Mouse (Mus musculus): Measurements from ENCODE around the gene Scaf11.
"Not testable (repeated sequence)": the region's sequence is repeated elsewhere in the genome, so short reads cannot be mapped to it uniquely, and the experiment has no call there.

Gene Scaf11

DNA sequence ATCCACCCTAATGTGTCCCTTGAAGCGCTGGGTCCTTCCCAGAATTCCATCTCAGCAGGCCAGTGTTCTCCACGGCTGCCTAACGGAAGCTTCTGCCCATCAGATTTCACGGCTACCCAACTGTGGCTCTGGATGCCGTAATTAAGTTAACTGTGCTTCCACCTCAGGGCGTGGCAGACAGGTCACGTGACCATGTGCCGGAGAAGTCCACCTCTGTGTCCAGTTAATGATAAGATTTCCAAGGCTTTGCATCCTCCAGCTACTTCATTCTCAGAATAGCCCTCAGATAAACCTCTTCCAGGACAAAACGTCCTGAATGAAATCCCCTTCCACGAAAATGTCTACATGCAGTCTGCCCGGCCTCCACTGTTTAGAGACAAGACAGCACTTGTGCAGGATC lies 4.4 kb upstream of the Scaf11 start:
- peak; percentile 60 for DNase-seq (ENCODE audit: low spot score)

DNA sequence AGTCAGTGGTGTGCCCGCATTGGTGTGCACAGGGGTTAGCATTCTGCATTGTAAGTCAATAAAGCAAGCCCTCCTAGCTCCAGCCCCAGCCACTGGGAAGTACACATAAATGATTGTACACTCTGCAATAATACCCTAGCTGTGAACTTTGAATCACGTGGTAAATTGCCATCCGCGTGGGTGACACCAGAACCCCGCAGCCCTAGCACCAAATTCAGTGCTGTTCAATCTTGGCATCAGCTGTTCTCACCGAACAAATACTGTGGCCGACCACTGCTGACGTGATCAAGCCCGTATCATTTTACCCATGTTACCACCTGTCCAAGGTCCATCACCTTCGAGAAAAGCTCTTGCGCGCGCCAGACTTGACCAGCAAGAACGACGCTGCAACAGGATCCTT lies 3.2 kb upstream of the Scaf11 start:
- DNase-seq (ENCODE audit: low spot score) = peak; percentile 36

DNA sequence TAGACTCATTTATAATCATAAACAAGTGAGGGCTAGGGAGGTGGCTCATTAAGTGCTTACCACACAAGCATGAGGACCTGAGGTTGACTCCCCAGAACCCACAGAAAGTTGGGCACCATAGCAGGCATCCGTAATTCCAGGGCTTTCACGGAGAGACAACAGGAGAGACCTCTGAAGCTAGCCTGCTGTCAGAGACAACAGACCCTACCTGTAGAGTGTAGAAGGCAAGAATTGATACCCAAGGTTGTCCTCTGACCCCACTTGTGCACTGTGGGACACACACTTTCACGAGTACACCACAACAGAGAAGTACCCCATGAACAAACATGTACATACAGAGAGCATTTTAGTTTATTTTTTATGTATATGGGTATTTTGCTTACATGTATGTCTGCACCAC lies 2.0 kb upstream of the Scaf11 start:
- no peak for DNase-seq (ENCODE audit: low spot score)

DNA sequence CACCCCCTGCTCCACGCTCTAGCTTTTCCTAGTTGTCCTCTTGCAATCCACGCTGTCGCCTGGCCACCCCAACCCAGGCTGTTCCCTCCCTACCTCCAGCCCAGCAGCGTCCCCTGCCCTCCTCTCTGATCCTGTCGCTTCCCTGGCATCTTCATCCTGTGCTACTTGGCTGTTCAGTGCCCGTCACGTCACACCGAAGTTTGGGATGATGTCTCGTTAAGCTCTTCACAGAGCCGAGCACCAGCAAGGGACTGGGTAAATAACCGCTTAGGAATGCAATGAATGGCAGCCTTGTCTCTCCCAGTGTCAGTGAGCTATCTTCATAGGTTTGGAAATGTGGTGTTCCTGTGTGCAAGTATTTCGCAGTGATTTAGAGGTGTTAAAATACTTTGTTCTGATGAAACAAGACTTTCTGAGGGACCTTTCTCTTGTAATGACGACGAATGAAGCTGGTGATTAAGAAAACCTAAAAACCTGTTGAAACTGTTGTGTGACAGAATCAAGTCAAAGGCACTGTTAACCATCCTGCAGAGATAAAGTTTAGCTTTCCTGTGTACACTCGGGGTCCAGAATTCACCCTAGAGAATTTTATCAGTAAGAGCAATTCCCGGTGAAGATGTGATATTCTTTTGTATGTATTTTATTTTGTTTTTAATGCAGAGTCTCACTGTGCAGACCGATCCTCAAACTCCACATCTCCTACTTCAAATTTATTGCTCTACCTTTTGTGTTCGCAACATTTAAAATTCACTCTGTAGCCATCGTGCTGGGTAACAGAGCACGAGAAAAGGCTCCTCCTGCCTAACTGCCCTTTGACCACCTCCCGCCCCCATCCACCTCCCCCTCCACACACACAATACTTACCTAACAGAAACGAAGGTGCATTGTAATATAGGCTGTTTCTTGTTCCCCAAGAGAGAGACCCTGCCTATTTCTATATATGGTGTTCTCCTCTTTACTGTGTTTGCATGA lies 1.2 kb upstream of the Scaf11 start:
- no peak for DNase-seq (ENCODE audit: low spot score)

DNA sequence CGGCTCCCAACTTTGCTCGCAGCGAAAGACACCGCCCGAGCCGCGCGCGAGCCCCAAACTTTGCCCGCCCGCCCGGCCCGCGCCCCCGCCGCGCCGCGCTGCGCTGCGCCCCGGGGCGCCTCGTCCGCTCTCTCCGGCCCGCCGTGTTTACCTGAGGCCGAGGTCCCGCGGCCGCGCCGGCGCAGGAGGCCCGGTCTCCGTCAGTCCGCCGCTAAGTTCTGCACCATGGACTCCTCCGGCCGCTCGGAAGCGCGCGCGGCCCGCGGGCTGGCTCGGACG lies 253 bp downstream of the Scaf11 start:
- no peak for DNase-seq (ENCODE audit: low spot score)

DNA sequence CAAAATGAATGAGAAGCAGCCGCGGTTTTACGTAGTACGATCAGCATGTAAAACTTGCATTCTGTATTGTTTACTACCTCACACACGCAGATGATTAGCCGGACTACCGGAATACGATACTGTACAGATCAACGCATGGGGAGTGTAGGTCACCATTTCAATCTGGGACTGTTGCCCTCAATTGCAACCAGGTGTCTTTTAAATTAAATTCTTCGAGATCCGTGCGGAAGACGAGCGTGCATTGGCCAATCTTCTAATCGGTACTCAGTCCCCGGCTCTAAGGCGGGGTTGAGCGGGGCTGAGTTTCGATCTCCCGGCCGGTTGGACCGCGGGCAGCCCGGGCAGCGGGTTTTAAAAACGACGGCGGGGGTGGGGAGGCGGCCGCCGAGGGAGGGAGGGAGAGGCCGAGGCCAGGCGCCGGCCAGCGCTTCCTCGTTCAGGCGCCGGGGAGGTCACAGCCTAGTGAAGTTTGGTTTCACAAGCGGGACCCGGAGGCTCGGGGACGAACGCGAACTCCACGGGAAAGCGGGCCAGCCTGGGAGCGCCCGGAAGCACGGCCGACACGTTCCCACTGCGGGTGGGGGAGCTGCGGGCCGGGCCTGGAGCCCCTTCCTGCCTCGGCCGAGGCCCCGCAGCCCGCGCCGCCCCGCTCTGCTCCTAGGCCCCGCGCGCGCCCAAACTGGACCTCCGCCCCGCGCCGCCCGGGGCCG lies 747 bp downstream of the Scaf11 start:
- peak; percentile 76 for DNase-seq (ENCODE audit: low spot score)

DNA sequence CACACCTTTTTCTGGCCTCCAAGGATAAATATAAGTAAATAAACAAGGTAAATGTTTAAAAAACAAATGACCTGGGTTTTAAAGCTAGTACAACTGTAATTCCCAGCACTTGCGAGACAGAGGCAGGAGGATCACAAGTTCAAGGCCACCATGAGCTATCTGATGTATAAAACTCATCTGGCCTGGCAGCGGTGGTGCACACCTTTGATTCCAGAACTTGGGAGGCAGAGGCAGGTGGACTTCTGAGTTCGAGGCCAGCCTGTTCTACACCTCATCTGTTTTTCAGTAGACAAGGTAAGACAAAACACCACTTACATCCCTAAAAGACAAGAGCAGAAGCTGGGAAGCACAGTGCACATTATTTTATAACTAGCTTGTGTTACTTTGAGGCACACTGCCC lies 2.4 kb downstream of the Scaf11 start:
- DNase-seq (ENCODE audit: low spot score) = no peak

DNA sequence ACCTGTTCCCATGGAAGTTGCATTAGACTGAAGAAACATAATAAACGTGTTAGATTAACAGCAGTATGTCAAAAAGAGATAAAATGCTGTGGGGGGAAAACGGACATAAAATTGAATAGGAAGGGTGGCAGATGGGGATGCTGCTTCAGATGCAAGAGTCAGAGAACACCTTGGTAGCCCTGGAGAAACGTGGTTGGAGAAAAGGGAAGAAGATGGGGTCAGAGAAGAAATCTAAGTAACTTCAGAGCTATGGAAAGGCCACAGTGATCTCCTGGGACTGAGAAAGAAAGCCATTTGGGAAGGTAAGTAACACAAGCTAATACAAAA lies 3.3 kb downstream of the Scaf11 start:
- no peak for DNase-seq (ENCODE audit: low spot score)

DNA sequence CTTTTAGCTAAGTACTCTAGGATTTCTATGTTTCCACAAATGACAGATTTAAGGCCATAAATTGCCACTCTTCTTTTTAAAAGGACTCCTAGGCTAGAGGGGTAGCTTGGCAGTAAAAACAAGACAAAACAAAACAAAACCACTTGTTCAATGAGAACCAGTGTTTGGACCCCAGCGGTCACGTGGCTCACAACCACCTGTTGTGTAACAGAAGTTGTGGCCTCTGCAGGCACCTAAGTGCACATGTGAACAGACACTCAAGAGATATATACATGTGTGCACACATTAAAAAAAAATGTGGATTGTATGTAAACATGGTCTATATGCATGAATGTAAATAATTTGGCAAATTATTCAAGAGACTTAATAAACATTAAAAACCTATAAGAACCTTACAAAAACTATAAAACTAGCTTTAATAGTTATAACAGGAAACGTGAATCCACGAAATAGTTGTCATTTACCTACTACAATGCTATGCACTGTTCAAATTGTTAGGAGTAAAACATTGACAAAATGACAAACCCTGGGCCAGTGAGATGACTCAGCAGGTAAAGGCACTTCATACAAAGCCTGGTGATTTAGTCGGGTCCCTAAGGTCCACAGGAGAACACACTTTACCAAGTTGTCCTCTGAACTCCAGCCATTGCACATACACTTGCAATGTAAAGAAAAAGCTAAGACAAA lies 3.8 kb downstream of the Scaf11 start:
- no peak for DNase-seq (ENCODE audit: low spot score)

DNA sequence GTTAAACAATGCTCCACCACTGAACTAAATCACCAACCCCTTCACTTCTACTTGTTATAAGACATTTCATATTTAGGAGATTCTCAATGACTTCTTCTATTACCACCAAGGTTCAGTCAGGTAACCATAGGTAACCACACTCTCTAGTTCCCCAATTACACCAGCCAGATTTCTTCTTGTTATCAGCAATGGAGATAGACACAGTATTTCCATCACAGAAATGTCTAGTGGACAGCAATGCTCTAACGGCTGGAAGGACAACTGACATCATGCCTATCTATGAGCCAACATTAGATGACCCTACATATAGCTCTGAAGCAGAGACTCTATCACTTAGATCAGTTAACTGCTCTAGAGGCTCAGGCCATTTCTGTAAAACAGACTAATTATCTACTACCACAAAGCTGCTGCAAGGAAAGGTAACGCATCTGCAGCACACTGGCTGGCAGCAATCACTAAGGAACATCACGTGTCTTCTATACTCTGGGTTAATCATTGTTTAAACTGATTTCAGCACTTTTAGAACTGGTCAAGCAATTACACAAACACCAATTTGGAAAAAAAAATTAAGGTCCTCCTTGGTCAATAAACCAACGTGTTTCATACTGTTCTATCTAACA lies 4.9 kb downstream of the Scaf11 start:
- DNase-seq (ENCODE audit: low spot score) = no peak

DNA sequence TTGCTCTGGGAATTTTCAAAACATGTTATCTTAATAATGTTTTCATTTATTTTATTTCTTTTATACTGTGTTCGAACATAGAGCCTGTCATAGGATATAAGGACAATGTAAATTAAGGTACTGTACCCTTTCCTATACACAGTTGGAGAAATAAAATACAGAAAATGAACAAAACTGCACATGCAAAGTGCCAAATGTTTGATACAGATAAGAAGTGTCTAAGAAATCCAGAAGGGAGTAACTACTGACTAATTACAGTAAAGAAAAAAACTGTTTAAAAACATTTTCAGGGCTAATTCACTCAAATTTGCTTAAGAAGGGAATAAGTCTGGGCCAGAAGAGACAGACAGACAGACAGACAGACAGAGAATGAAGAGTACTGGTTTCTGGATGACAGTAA lies 7.3 kb downstream of the Scaf11 start:
- DNase-seq (ENCODE audit: low spot score) = no peak

DNA sequence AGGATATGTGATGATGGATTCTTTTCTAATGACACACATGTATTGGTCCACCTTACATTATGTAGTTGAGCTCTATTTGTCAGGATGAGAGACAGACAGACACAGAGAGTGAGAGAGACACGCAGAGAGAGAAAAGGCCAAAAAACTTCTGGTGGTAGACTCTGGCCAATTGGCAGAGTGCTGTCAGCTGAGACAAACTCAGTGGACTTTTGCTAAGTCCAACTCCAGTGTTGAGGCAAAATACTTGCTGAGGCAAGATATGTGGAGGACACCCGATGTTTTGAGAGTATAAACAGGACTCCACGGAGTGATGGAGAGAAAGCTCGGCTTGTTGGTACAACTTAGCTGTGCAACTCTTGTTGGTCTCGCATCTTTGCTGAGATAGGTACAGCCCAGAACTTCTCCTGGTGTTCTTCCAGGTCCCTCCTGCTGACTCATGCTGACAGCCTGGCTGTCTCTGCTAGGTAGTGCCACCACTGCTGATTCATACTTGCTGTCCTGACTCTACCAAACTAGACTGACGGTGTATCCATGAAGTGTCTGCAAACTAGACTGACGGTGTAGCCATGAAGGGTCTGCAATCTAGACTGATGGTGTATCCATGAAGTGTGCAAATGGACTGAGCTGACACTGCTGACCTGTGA lies 11.9 kb downstream of the Scaf11 start:
- DNase-seq (ENCODE audit: low spot score) = no peak

DNA sequence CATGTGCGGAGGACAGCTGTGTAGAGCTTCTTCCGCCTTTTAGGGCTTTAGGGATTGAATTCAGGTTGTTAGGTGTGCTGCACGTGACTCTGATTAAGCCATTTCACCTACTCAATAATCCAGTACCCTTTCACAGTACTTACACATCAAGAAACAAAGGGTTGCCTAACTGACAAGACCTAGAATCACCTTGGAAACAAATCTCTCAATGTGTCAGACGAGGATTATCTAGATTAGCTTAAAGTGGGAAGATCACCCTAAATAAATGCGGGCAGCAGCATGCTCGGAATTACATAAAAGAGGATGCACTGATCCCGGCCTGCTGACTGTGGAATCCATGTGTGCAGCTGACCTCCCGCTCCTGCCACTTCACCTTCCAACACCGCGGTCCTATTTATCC lies 13.9 kb downstream of the Scaf11 start:
- DNase-seq (ENCODE audit: low spot score) = no peak

DNA sequence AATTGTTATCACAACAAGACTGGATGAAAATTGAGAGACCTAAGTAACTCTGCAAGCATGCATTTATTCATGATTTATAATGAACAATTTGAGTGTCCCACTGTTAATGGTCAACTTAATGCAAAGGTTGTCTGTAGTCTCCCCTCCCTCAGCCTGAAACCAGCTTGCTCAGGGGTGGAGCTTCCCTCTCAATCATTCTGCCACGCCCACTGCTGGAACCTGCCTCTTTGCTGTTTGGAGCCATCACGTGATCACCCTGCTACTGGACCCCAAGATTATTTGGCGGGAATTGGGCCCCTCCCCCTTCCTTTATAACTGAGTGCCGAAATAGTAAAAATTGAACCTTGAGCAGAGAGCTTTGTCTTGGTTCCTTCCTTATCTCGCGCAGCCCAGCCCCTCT lies 19.2 kb downstream of the Scaf11 start:
- not testable (repeated sequence) for DNase-seq (ENCODE audit: low spot score)

DNA sequence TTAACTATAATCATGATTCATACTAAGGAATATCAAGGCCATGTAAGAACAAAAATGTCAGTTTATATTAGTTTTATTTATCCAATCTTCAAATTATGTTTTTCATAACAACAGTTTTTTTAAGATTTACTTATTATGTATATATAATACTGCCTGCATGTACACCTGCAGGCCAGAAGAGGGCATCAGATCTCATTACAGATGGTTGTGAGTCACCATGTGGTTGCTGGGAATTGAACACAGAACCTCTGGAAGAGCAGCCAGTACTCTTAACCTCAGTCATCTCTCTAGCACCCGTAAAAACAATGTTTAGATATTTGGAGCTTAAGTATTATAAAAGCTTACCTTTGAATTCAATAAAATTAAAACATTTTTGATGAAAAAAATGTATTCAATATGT lies 26.4 kb downstream of the Scaf11 start:
- DNase-seq (ENCODE audit: low spot score) = no peak

DNA sequence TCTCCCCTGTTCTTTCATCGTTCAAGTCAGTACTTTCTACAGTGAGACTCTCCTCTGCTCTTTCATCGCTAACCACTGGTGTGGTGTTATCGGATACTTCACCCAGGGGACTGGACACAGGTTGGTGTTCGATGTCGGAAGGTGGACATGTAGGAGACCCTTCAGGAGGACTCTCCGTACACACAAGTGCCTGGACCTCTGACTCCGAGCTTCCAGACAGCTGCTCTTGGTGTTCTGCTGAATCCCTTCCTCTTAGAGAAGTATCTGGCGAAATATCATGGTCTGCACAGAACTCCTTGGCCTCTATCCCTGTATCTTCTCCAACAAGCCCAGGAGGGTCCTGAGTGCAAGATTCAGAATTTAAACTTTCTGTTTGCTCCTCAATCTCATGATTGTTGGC lies 40.7 kb downstream of the Scaf11 start:
- no peak for DNase-seq (ENCODE audit: low spot score)

DNA sequence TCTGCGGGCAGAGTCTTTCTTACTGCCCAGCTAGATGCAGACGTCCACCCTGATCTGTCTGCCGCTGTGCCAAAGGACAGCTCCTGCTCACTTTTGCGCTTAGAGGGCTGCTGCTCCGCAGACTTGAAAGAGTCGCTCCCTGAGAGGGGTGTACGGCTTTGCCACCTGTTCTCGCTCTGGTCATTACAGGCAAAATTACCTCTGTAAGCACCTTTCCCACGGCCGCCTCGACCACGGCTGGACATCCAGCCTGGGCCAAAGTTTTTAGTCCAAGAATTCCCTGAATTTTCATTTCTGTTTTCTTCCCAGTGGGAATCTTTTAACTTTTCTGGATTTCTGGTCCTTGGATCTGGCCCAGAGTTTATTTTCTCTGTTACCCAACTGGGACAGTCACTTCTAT lies 42.5 kb downstream of the Scaf11 start:
- no peak for DNase-seq (ENCODE audit: low spot score)

DNA sequence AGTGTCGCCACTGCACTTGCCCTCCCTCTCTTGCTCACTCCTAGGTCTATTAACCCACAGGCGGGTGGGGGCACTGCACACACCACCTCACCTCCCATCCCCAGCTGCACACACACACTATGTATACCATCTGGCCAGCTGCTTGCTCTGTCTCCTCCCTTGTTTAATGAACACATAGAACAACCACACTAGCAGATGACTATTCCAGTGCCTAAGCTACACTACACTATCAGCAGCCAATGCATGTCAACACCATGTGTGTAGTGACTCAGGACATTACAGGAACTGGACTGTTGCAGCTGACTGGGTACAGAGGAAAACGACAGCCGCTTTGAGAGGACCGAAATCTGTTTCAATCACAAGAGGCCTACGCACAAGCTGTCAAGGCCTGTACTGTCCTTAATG lies 51.9 kb downstream of the Scaf11 start:
- no peak for DNase-seq (ENCODE audit: low spot score)

DNA sequence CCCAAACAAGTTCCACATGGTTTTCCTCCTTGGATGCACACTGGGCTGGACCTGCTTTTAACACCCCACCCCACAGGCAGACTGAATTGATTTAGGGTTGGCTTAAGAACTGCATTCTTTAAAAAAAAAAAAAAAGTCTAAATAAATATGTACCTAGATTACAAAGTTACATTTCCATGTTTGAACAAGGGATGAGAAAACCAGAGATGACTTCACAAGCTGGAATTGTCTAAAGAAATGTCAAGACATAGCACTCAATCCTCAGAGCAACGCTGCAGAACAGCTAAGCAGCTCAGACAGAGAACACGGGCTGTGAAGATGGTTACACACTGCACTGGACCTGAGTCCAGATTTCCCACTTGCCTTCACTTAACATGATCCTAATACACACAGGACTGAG lies 53.5 kb downstream of the Scaf11 start:
- DNase-seq (ENCODE audit: low spot score) = no peak

DNA sequence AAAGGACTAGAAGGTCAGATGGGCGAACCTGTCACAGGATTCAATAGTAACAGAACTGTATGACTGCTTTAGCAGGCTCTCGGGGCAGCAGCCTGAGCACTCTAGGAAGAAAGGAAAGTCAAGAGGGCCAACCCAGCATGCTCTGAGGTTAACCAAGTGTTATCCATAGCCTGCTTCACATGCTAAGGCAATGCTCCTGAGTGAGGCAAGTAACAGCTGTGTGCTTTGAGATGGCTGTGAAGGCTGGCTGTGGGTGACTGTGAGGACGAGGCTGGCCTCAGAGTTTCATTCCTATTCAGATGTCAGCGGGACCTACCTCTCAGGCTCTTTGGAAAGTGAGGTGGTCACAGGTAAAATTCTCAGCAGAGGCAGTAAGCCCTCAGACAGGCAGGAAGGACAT lies 54.4 kb downstream of the Scaf11 start:
- DNase-seq (ENCODE audit: low spot score) = no peak

DNA sequence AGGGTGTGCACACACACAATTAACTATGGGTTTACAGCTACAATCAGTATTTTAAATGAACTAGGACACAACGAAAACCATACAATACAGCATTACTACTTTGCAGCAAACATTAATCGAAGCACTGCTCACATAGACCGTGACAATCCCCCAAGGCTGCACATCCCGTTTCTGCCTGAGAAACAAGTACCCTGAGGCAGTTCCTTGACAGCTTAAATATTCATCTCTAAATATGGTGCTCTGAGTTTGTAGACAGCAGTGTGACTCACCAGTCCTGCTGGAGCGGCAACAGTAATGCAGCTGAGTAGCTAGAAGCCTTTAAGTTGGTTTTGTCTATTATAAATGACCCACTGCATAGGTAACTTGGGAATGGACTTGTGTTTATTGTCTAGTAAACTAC lies 55.1 kb downstream of the Scaf11 start:
- no peak for DNase-seq (ENCODE audit: low spot score)

DNA sequence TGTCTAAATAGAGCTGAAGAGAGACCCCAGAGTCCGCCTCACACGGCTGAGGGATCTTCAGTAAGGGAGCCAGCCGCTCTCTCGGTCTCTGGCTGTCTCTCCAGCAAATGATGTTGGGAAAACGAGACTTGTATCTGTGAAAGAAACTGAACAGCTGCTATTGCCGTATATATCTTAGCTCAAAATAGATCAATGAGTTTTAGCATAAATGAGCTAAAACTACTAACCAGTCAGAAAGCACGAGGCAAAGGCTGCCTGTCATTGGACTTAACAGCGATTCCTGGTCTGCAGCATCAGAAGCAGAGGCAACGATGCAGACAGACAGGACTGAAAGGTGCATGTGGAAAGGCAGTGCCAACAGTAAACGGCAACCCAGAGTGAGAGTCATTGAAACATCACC lies 62.3 kb downstream of the Scaf11 start:
- DNase-seq (ENCODE audit: low spot score) = no peak

Data from testis, postnatal 10 days (tissue).